Mouse (Mus musculus) cerebellum, adult (tissue): ENCODE data around the gene Apom.

Source experiments
- ATAC-seq: cut with Nextera tagmentation; 2 replicates; pipeline ENCODE4 v1.9.2; 2017; ENCODE audit warnings: mild to moderate bottlenecking, moderate library complexity, mixed read lengths; ENCODE audit not compliant: insufficient number of reproducible peaks, low FRiP score, low TSS enrichment

The Apom gene

GRCm38 (mm10) chr17:35131500-35132173, at the start of gene Apom:
Gene Apom, minus strand, starts transcription at chr17:35132050.
- no peak for ATAC-seq

GRCm38 (mm10) chr17:35180093-35180492, 48.2 kb upstream of the Apom start:
- no peak for ATAC-seq

- no peak for ATAC-seq
Measured at GRCm38 (mm10) chr17:35178528-35178927, 46.7 kb upstream of the Apom start.

GRCm38 (mm10) chr17:35175968-35176367, 44.1 kb upstream of the Apom start, which contains the start of gene Aif1:
Gene Aif1, minus strand, starts transcription at chr17:35176068.
- no peak for ATAC-seq

GRCm38 (mm10) chr17:35175382-35175781, 43.5 kb upstream of the Apom start:
- ATAC-seq, result no peak

GRCm38 (mm10) chr17:35174201-35174977, 42.5 kb upstream of the Apom start:
- ATAC-seq, result no peak

- ATAC-seq, result no peak
Measured at GRCm38 (mm10) chr17:35173329-35173728, 41.5 kb upstream of the Apom start.

GRCm38 (mm10) chr17:35172445-35173234, 40.8 kb upstream of the Apom start:
- no peak for ATAC-seq

- ATAC-seq, result no peak
Measured at GRCm38 (mm10) chr17:35168541-35169207, 36.8 kb upstream of the Apom start.

- ATAC-seq, result no peak
Measured at GRCm38 (mm10) chr17:35167794-35168193, 35.9 kb upstream of the Apom start.

- no peak for ATAC-seq
Measured at GRCm38 (mm10) chr17:35166352-35167035, 34.6 kb upstream of the Apom start.

GRCm38 (mm10) chr17:35165451-35166155, 33.8 kb upstream of the Apom start:
- no peak for ATAC-seq

- peak; percentile 83 for ATAC-seq
Measured at GRCm38 (mm10) chr17:35164568-35165450, 33.0 kb upstream of the Apom start, which contains the start of gene Prrc2a. Gene Prrc2a, minus strand, starts transcription at chr17:35164897.

- ATAC-seq, result no peak
Measured at GRCm38 (mm10) chr17:35164218-35164567, 32.3 kb upstream of the Apom start.

GRCm38 (mm10) chr17:35163326-35164081, 31.7 kb upstream of the Apom start:
- ATAC-seq, result no peak

- ATAC-seq, result no peak
Measured at GRCm38 (mm10) chr17:35162730-35163129, 30.9 kb upstream of the Apom start.

- ATAC-seq, result no peak
Measured at GRCm38 (mm10) chr17:35162121-35162520, 30.3 kb upstream of the Apom start.

- no peak for ATAC-seq
Measured at GRCm38 (mm10) chr17:35161421-35161820, 29.6 kb upstream of the Apom start.
